Mouse (Mus musculus): ENCODE results near the gene Emc6.

Gene Emc6

DNA sequence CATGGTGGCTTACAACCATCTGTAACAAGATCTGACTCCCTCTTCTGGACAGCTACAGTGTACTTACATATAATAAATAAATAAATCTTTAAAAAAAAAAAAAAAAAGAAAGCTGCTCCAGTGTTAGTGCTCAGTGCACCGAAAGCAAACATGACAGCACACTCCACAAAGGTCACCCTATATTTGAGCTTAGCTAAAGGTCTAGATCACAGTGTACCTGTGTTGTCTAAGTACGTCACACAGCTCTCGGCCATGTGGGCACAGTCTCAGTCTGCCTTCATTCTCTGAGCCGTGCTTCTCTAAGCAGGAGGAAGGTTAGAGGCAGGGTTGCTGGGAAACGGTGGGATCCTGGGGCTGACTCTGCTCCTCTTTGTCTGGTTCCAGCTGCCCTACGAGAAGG, 50.3 kb downstream of the Emc6 start:
- DNase-seq (ENCODE audit: low spot score in 2 of 2): no peak
